Mouse (Mus musculus) neural tube, embryonic 14.5 days (tissue): ENCODE measurements around the gene Tmem161a. TPM values are rescaled to one million over a fixed set of nuclear protein-coding genes. Genes with fewer than 3 reads are reported as not detected.
"Not testable (repeated sequence)": the region's sequence is repeated elsewhere in the genome, so short reads cannot be mapped to it uniquely, and the experiment has no call there.

Experiments
- ATAC-seq: fragments of 200-750 bp; cut with Nextera tagmentation; 2 replicates; pipeline ENCODE4 v1.8.0; 2017; ENCODE audit warnings: low read depth, mild to moderate bottlenecking, moderate TSS enrichment, moderate library complexity
- H3K27ac ChIP-seq: fragments of 300-500 bp; sonication (generic); 2 replicates; pipeline ENCODE4 v1.5.1; 2014; ENCODE audit warnings: low read depth, mild to moderate bottlenecking, control low read depth, low read length, moderate library complexity, mixed read lengths
- H3K27me3 ChIP-seq: fragments of 300-500 bp; sonication (generic); 2 replicates; pipeline ENCODE4 v1.6.1; 2014; ENCODE audit warnings: low read length; ENCODE audit not compliant: control insufficient read depth, insufficient read depth
- H3K36me3 ChIP-seq: fragments of 300-500 bp; sonication (generic); 2 replicates; pipeline ENCODE4 v1.6.1; 2014; ENCODE audit warnings: low read length, mixed read lengths; ENCODE audit not compliant: control insufficient read depth, insufficient read depth
- H3K4me1 ChIP-seq: fragments of 300-500 bp; sonication (generic); 2 replicates; pipeline ENCODE4 v1.6.1; 2014; ENCODE audit warnings: low read length; ENCODE audit not compliant: control insufficient read depth, insufficient read depth
- H3K4me2 ChIP-seq: fragments of 300-500 bp; sonication (generic); 2 replicates; pipeline ENCODE4 v1.6.1; 2014; ENCODE audit warnings: mild to moderate bottlenecking, low read depth, low read length, control low read depth
- H3K4me3 ChIP-seq: fragments of 300-500 bp; sonication (generic); 2 replicates; pipeline ENCODE4 v1.5.1; 2014; ENCODE audit warnings: low read depth, low read length, control low read depth, mixed read lengths
- H3K9ac ChIP-seq: fragments of 300-500 bp; sonication (generic); replicated peaks from 2 replicates; pipeline ENCODE4 v1.6.1; 2014; ENCODE audit warnings: low read depth, mild to moderate bottlenecking, control low read depth, low read length, mixed read lengths
- H3K9me3 ChIP-seq: fragments of 300-500 bp; sonication (generic); 2 replicates; pipeline ENCODE4 v1.6.1; 2016; ENCODE audit warnings: low read length; ENCODE audit not compliant: control insufficient read depth
- WGBS: fragments of 180-500 bp; shearing (Covaris S2); extraction: QIAGEN DNeasy Blood & Tissue Kit; methylation state at CpG from one replicate; pipeline ENCODE4 v1.1.7; 2014; 5-methylcytosine and 5-hydroxymethylcytosine counted together
- polyA plus RNA-seq: library from polyadenylated mRNA; unstranded; fragments of >200 nt; fragmentation: Nextera tagmentation; extraction: Ambion mirVana; gene quantifications from 2 replicates; pipeline ENCODE4 v1.2.1, GENCODE M21; 2014

The Tmem161a gene
- polyA plus RNA-seq, 1 experiment from 2014 or later = 28.3 TPM

- no peak for ATAC-seq
- 3% methylated on average over 31 of the region's 31 CpGs for WGBS
- peak overlapping the region; percentile 63 for H3K9ac ChIP-seq
These were observed 39.6 kb downstream of the Tmem161a start for GRCm38 (mm10) chr8:70211726-70212111.

DNA sequence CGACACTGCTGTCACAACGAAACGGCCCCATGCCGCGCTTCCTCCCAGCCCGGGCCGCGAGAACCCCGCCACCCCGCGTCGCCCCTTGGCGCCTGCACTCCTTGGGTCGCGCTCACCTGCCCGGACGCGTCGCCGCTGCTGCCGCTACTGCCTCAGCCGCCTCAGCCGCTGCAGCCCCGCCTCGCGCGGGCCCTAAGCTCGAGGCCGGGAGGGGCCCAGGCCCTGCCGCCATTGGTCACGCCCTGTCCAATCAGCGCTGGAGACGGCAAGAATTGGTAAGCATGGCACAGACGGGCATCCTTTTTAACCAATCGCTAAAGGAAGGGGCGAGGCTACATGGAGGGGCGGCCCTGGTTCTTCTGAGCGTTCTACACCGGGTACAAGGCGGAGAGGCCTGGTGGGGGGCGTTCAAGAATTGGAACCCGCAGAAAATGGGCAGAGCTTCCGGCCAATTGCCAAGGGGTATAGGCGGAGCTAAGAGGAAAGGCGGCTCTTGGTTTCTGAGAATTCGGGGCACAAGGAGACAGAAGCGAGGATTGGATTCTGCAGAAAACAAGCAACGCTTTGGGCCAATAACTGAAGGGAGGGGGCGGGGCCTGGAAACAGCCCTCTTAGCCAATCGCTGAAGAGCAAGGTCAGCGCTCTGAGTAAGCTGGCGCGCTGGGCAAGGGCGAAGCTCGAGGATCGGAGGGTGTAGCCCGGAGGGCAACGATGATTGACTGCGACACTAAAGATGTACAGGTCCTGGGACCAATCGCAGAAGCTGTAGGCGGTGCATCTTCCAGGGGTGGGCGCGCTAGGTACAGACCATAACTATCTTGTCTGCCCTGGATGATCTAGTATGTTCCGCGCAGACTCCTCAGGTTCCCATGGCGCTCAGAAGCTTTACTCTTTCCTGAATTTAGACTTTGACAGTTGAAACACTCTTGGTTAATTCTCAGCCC, 40.2 kb downstream of the Tmem161a start, which contains the start of gene Slc25a42:
Slc25a42 (minus strand) TSS at position 194 of the 944 bp plus-strand sequence.
- peak within 1 kb of the TSS; percentile 92 for H3K4me2 ChIP-seq
- H3K27ac ChIP-seq = peak within 1 kb of the TSS; percentile 39; the same call in 1 of the 2 replicates
- H3K27me3 ChIP-seq = no peaks in the 10 kb centered on the region
- H3K4me3 ChIP-seq = peak within 1 kb of the TSS; percentile 64
- 1% methylated on average over 65 of the region's 66 CpGs for WGBS
- peaks cover 4% of the 10 kb centered on the region; the same call in 1 of the 2 replicates for H3K4me1 ChIP-seq
- ATAC-seq = peak; percentile 99
- H3K9me3 ChIP-seq = no peaks in the 10 kb centered on the region
- peak within 1 kb of the TSS; percentile 63 for H3K9ac ChIP-seq
- no peaks in the 10 kb centered on the region for H3K36me3 ChIP-seq

More at GRCm38 (mm10) chr8:70211726-70212111, 39.6 kb downstream of the Tmem161a start:
- H3K9me3 ChIP-seq = no peaks in the 10 kb centered on the region
- no peaks in the 10 kb centered on the region for H3K36me3 ChIP-seq
- H3K27ac ChIP-seq = peak overlapping the region; percentile 39; the same call in 1 of the 2 replicates
- H3K4me3 ChIP-seq = peak overlapping the region; percentile 64
- no peaks in the 10 kb centered on the region for H3K27me3 ChIP-seq
- H3K4me2 ChIP-seq = peak overlapping the region; percentile 92
- peaks cover 4% of the 10 kb centered on the region; the same call in 1 of the 2 replicates for H3K4me1 ChIP-seq

- WGBS = 67% methylated on average over 3 of the region's 3 CpGs
- Histone ChIP-seq H3K9me3 (no peaks in the 10 kb centered on the region), H3K4me1 (peaks cover 4% of the 10 kb centered on the region; the same call in 1 of the 2 replicates), H3K4me2 (no peak overlapping the region), H3K27ac (no peak overlapping the region), H3K9ac (no peak overlapping the region), H3K4me3 (no peak overlapping the region), H3K36me3 (no peaks in the 10 kb centered on the region), H3K27me3 (no peaks in the 10 kb centered on the region)
- no peak for ATAC-seq
These were observed 42.3 kb downstream of the Tmem161a start for GRCm38 (mm10) chr8:70214411-70214810.

- H3K27me3 ChIP-seq = no peaks in the 10 kb centered on the region
- H3K4me1 ChIP-seq = peaks cover 4% of the 10 kb centered on the region; the same call in 1 of the 2 replicates
- no peak overlapping the region for H3K9ac ChIP-seq
- H3K9me3 ChIP-seq = no peaks in the 10 kb centered on the region
- 68% methylated on average over 5 of the region's 5 CpGs for WGBS
- H3K27ac ChIP-seq = no peak overlapping the region
- H3K4me3 ChIP-seq = no peak overlapping the region
- ATAC-seq = no peak
- H3K4me2 ChIP-seq = no peak overlapping the region
- no peaks in the 10 kb centered on the region for H3K36me3 ChIP-seq
These were observed 42.9 kb downstream of the Tmem161a start for GRCm38 (mm10) chr8:70215092-70215491.

GRCm38 (mm10) chr8:70216161-70216560, 44.0 kb downstream of the Tmem161a start:
- not testable (repeated sequence) for H3K27me3 ChIP-seq, ATAC-seq, H3K36me3 ChIP-seq, H3K4me3 ChIP-seq, H3K4me1 ChIP-seq, H3K9ac ChIP-seq, H3K9me3 ChIP-seq, H3K4me2 ChIP-seq, H3K27ac ChIP-seq
- WGBS = 77% methylated on average over 3 of the region's 3 CpGs

DNA sequence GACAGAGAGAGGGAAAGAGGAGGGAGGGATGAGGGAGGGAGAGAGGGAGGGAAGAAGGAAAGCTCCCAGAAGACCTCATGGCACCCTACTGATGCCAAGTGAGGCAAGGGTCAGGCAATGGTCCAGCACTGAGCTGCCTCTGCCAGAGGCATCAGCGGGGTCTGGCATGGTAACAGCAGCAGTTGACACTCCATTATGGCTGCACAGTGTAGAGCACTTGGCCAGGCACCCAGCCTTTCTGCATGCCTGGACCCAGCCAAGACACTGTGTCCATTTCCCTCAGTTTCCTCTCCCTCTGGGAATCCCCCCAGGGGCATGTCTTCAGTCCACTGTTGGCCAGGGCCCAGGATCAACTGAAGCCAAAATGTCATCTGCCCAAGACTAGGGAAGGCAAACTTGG, 44.4 kb downstream of the Tmem161a start:
- H3K9ac ChIP-seq = no peak overlapping the region
- H3K27me3 ChIP-seq = no peaks in the 10 kb centered on the region
- no peak for ATAC-seq
- H3K36me3 ChIP-seq = no peaks in the 10 kb centered on the region
- H3K4me3 ChIP-seq = no peak overlapping the region
- no peak overlapping the region for H3K27ac ChIP-seq
- H3K4me2 ChIP-seq = no peak overlapping the region
- no peaks in the 10 kb centered on the region for H3K9me3 ChIP-seq
- no peaks in the 10 kb centered on the region for H3K4me1 ChIP-seq
- WGBS = 75% methylated on average over 1 of the region's 1 CpGs

- Histone ChIP-seq H3K36me3 (peaks cover 6% of the 10 kb centered on the region; the same call in 1 of the 2 replicates), H3K27ac (no peak overlapping the region), H3K4me2 (no peak overlapping the region), H3K9me3 (no peaks in the 10 kb centered on the region), H3K27me3 (no peaks in the 10 kb centered on the region), H3K4me3 (no peak overlapping the region), H3K4me1 (no peaks in the 10 kb centered on the region), H3K9ac (no peak overlapping the region)
- no peak for ATAC-seq
These were observed 45.3 kb downstream of the Tmem161a start for GRCm38 (mm10) chr8:70217441-70217840.

DNA sequence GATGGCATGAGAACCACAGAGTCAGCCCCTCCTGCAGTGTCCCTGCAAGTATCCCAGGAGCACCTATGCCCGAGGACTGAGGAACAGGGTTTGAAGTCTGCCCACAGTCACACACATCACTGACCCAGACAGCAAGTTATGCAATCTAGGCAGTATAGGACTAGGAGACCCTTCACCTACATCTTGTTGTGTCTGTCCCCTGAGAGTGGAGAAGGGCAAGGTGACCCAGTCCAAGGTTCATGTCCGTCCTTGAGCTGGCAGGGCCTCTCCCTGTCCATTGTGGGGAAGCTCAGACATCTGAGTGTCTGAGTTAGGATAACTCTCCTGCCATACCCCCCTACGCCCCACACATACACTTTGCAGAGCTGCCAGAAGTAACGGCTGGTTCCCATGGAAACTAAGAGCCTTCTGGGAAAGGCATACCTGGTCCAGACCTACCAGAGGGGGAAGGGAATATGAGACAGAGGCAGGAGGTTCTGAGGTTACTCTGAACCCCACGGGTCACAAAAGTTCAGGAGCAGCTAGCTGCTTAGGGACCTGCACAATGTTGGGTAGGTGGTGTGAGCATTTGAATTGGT, 47.0 kb downstream of the Tmem161a start:
- Histone ChIP-seq H3K9ac (no peak overlapping the region), H3K4me1 (no peaks in the 10 kb centered on the region), H3K27ac (no peak overlapping the region), H3K4me2 (no peak overlapping the region), H3K36me3 (peaks cover 19% of the 10 kb centered on the region), H3K27me3 (no peaks in the 10 kb centered on the region), H3K9me3 (no peaks in the 10 kb centered on the region), H3K4me3 (no peak overlapping the region)
- no peak for ATAC-seq
- 65% methylated on average over 5 of the region's 5 CpGs for WGBS
